Mouse (Mus musculus): Measurements from ENCODE around the gene Morn5. TPM values are rescaled to one million over a fixed set of nuclear protein-coding genes. Genes with fewer than 3 reads are reported as not detected.

Gene Morn5
- polyA plus RNA-seq, 1 experiment from 2014 or later, result 6.8 TPM

DNA sequence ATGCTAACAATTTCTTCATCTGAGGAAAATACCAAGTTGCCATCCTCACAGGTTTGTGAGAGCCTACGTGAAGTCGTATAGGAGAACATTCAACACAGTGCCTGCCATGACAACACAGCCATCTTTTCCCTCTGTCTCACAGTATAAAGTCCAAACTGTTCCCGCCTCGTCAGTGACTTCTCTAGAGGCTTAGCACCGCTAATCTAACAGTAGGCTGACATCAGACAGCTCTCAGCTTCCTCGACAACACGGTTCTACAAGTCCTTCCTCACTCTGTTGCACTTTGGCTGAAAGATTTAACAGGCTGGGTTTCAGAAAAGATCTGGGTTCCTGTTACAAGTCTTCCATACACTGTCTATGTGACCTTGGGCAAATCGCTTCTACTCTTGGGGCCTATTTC, 1.1 kb upstream of the Morn5 start:
- WGBS, result 71% methylated on average over 8 of the region's 8 CpGs
- DNase-seq (ENCODE audit: low spot score) (no peak), ATAC-seq (ENCODE audit: low read depth) (no peak)

DNA sequence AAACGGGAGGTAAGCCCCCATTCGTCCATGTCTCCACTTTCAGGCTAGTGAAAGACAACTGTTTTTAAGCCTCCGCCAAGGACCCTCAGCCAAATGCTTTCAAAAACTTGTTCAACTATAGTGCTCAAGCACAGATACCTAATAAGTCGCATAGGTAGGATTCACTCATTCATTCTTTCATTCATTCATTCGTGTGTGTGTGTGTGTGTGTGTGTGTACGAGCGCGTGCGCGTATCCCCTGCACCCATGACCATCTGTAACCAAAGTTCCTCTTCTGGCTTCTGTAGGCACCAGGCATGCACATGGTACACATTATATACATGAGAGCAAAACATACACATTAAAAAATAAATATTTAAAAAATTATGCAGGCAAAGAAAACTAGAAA, 303 bp downstream of the Morn5 start:
- H3K4me2 ChIP-seq (ENCODE audit: low read depth, low read length), result peak overlapping the region; percentile 69
- peaks cover 9% of the 10 kb centered on the region for H3K4me1 ChIP-seq (ENCODE audit: control insufficient read depth, insufficient read depth, low read length)
- 0 out of 2 replicates have a peak, but pooled peaks cover 1% of the 10 kb centered on the region for H3K36me3 ChIP-seq (ENCODE audit: control insufficient read depth, insufficient read depth, low read length)
- no peaks in the 10 kb centered on the region for H3K27me3 ChIP-seq (replicated peaks; ENCODE audit: control insufficient read depth, insufficient read depth, low read length)
- peak; percentile 9; the same call in 1 of the 2 replicates for ATAC-seq (ENCODE audit: low read depth)
- peak overlapping the region; percentile 85 for H3K4me3 ChIP-seq (ENCODE audit: low read depth, low read length)
- no peak overlapping the region for H3K27ac ChIP-seq (replicated peaks; ENCODE audit: low read depth, low read length)
- H3K9me3 ChIP-seq (ENCODE audit: control insufficient read depth, low read length), result no peaks in the 10 kb centered on the region
- WGBS, result 40% methylated on average over 10 of the region's 10 CpGs
- H3K9ac ChIP-seq (ENCODE audit: low read depth, low read length), result no peak overlapping the region
- no peak for DNase-seq (ENCODE audit: low spot score)

More for the DNA sequence above, 1.1 kb upstream of the Morn5 start:
- Histone ChIP-seq H3K4me1 (ENCODE audit: control insufficient read depth, insufficient read depth, low read length) (peaks cover 9% of the 10 kb centered on the region), H3K9me3 (ENCODE audit: control insufficient read depth, low read length) (no peaks in the 10 kb centered on the region), H3K4me3 (ENCODE audit: low read depth, low read length) (peak overlapping the region; percentile 85), H3K27ac (replicated peaks; ENCODE audit: low read depth, low read length) (no peak overlapping the region), H3K4me2 (ENCODE audit: low read depth, low read length) (peak overlapping the region; percentile 69), H3K27me3 (replicated peaks; ENCODE audit: control insufficient read depth, insufficient read depth, low read length) (no peaks in the 10 kb centered on the region), H3K9ac (ENCODE audit: low read depth, low read length) (peak overlapping the region; percentile 88), H3K36me3 (ENCODE audit: control insufficient read depth, insufficient read depth, low read length) (0 out of 2 replicates have a peak, but pooled peaks cover 13% of the 10 kb centered on the region)

DNA sequence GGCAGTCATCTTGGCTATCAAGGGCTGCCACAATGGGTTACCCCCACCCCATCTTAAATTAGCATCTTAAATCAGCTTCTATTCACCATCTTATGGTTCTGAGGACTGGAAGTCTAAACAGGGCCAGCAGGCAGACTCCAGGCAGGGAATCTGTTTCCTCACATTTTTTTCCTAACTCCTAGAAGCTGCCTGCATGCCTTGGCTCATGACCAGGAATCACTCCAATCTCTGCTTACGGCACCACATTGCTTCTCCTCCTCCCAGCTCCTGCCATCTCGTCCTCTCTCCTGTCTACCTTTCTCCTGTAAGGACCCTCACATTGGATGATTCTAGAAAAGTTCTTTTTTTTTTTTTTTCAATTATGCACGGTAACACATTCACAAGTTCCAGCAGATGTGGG, 4.0 kb downstream of the Morn5 start:
- Histone ChIP-seq H3K9me3 (ENCODE audit: control insufficient read depth, low read length) (no peaks in the 10 kb centered on the region), H3K27me3 (replicated peaks; ENCODE audit: control insufficient read depth, insufficient read depth, low read length) (no peaks in the 10 kb centered on the region), H3K36me3 (ENCODE audit: control insufficient read depth, insufficient read depth, low read length) (no peaks in the 10 kb centered on the region), H3K4me3 (ENCODE audit: low read depth, low read length) (no peak overlapping the region), H3K4me2 (ENCODE audit: low read depth, low read length) (no peak overlapping the region), H3K4me1 (ENCODE audit: control insufficient read depth, insufficient read depth, low read length) (peaks cover 2% of the 10 kb centered on the region), H3K27ac (replicated peaks; ENCODE audit: low read depth, low read length) (no peak overlapping the region), H3K9ac (ENCODE audit: low read depth, low read length) (no peak overlapping the region)
- 55% methylated on average over 3 of the region's 3 CpGs for WGBS
- no peak for ATAC-seq (ENCODE audit: low read depth)
- peak; percentile 50 for DNase-seq (ENCODE audit: low spot score)

DNA sequence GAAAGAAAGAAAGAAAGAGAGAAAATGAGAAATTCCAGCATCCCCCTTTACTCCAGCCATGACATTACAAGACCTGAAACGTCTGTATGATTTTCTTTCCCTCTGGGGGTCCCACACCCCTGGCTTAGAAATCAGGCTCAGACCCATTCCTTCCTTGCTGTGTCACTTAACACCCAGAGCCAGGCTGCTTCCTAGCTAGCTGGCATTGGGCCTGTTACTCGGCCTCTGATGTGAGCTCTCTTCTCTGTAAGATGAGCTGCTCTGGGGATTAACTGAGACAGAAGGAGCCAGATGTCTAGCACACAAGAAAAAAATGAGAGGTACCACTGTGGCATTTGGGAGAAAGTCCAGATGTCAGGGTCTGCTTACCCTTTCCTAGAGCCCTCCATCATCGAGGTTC, 7.0 kb downstream of the Morn5 start:
- WGBS, result 21% methylated on average over 3 of the region's 3 CpGs
- Histone ChIP-seq H3K4me2 (ENCODE audit: low read depth, low read length) (no peak overlapping the region), H3K27ac (replicated peaks; ENCODE audit: low read depth, low read length) (no peak overlapping the region), H3K4me1 (ENCODE audit: control insufficient read depth, insufficient read depth, low read length) (no peaks in the 10 kb centered on the region), H3K27me3 (replicated peaks; ENCODE audit: control insufficient read depth, insufficient read depth, low read length) (no peaks in the 10 kb centered on the region), H3K9ac (ENCODE audit: low read depth, low read length) (no peak overlapping the region), H3K9me3 (ENCODE audit: control insufficient read depth, low read length) (no peaks in the 10 kb centered on the region), H3K4me3 (ENCODE audit: low read depth, low read length) (no peak overlapping the region), H3K36me3 (ENCODE audit: control insufficient read depth, insufficient read depth, low read length) (no peaks in the 10 kb centered on the region)
- DNase-seq (ENCODE audit: low spot score) (peak; percentile 90), ATAC-seq (ENCODE audit: low read depth) (peak; percentile 85)

DNA sequence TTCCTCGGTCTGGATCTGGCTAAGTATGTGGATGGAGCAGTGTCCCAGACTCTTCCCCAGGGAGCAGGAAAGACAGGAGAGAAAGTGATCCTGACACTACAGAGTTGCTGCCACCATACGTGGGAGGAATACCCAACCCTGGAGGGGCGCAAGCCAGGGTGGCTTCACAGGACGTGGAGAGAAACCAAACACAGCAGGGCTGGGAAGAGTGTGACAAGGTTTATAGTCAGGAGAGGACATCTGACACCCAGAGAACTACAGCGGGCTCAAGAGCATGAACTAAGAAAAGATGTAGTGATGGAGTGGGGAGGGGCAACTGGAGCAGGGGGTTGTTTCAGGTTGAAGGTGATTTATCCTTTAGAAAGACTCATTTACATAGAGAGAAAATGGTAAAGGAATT, 12.2 kb downstream of the Morn5 start:
- Histone ChIP-seq H3K4me1 (ENCODE audit: control insufficient read depth, insufficient read depth, low read length) (no peaks in the 10 kb centered on the region), H3K27me3 (replicated peaks; ENCODE audit: control insufficient read depth, insufficient read depth, low read length) (no peaks in the 10 kb centered on the region), H3K9ac (ENCODE audit: low read depth, low read length) (no peak overlapping the region), H3K27ac (replicated peaks; ENCODE audit: low read depth, low read length) (no peak overlapping the region), H3K9me3 (ENCODE audit: control insufficient read depth, low read length) (no peaks in the 10 kb centered on the region), H3K4me3 (ENCODE audit: low read depth, low read length) (no peak overlapping the region), H3K4me2 (ENCODE audit: low read depth, low read length) (no peak overlapping the region), H3K36me3 (ENCODE audit: control insufficient read depth, insufficient read depth, low read length) (no peaks in the 10 kb centered on the region)
- DNase-seq (ENCODE audit: low spot score) (no peak), ATAC-seq (ENCODE audit: low read depth) (no peak)
- 58% methylated on average over 5 of the region's 5 CpGs for WGBS

DNA sequence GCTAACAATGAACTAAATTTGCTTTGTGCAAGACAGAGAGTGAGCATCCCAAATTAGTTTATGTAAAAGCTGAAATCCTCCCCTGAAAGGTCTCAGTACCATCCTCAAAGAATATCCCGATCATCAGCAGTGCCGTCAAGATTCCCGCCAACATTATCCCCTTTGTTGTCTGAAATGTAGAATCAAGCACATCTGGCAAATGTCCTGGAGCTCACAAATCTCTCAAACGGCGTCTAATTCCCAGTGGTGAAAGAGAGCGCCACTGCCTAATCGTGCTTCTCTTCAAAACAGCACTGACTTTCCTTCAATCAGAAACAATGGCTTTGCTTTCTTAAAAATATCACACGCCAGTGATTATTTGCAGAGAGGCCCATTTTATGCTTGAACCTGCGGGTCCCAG, 17.9 kb downstream of the Morn5 start:
- Histone ChIP-seq H3K36me3 (ENCODE audit: control insufficient read depth, insufficient read depth, low read length) (no peaks in the 10 kb centered on the region), H3K9me3 (ENCODE audit: control insufficient read depth, low read length) (no peaks in the 10 kb centered on the region), H3K27me3 (replicated peaks; ENCODE audit: control insufficient read depth, insufficient read depth, low read length) (no peaks in the 10 kb centered on the region), H3K9ac (ENCODE audit: low read depth, low read length) (no peak overlapping the region), H3K4me3 (ENCODE audit: low read depth, low read length) (no peak overlapping the region), H3K4me2 (ENCODE audit: low read depth, low read length) (no peak overlapping the region), H3K27ac (replicated peaks; ENCODE audit: low read depth, low read length) (no peak overlapping the region), H3K4me1 (ENCODE audit: control insufficient read depth, insufficient read depth, low read length) (no peaks in the 10 kb centered on the region)
- peak; percentile 45 for DNase-seq (ENCODE audit: low spot score)
- ATAC-seq (ENCODE audit: low read depth), result no peak
- WGBS, result 34% methylated on average over 9 of the region's 9 CpGs

DNA sequence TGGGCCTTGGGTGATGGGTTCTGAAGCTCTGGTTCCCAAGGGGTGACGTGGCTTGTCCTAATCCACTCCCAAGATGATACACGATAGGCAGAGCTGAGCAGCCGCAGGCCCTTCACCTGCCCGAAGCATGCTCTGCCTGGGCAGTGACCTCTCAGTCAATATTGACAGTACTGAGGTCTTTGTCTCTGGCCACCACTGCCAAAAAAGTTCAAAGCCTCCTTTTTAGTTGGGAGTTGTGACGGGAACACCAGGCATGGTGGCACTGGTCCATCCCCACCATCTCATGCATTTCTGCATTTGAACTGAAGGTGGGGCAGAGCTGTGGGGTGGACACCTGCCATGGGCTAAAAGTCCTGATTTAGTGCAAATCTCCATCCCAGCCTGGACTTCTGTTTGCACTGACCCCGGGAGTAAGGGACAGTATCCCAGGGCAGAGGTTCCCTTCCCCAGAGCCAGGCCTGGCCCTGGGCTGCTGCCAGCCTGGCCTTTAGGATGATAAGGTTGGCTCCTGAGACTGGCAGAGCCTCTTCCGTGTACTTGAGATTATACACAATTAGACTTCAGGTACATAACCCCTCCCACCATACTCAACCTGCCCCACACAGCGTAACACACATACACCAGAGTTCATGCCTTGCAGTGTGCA, 22.5 kb downstream of the Morn5 start:
- Histone ChIP-seq H3K36me3 (ENCODE audit: control insufficient read depth, insufficient read depth, low read length) (no peaks in the 10 kb centered on the region), H3K9me3 (ENCODE audit: control insufficient read depth, low read length) (no peaks in the 10 kb centered on the region), H3K4me1 (ENCODE audit: control insufficient read depth, insufficient read depth, low read length) (no peaks in the 10 kb centered on the region), H3K27ac (replicated peaks; ENCODE audit: low read depth, low read length) (no peak overlapping the region), H3K4me2 (ENCODE audit: low read depth, low read length) (no peak overlapping the region), H3K4me3 (ENCODE audit: low read depth, low read length) (no peak overlapping the region), H3K27me3 (replicated peaks; ENCODE audit: control insufficient read depth, insufficient read depth, low read length) (no peaks in the 10 kb centered on the region), H3K9ac (ENCODE audit: low read depth, low read length) (no peak overlapping the region)
- DNase-seq (ENCODE audit: low spot score) (no peak), ATAC-seq (ENCODE audit: low read depth) (no peak)
- WGBS, result 77% methylated on average over 8 of the region's 8 CpGs

DNA sequence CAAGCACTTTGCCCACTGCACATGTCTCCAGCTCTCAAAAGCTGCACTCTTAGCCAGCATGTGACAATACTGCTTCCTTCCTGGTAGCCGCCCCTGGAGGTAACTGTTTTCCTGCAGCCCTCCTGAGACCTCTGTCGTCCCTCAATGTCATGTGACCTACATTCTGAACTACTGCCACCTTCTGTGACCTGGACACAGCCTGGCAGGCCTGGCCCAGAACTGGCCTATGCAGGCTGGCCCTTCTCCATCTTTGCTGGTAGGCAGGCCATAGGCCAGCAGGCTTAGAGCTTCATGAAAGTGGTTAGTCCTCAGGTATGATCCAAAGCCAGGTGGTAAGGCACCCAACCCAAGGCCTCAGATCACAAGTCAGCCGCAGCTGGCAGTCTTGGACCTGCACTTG, 24.5 kb downstream of the Morn5 start:
- H3K4me2 ChIP-seq (ENCODE audit: low read depth, low read length), result no peak overlapping the region
- DNase-seq (ENCODE audit: low spot score), result no peak
- H3K27me3 ChIP-seq (replicated peaks; ENCODE audit: control insufficient read depth, insufficient read depth, low read length), result no peaks in the 10 kb centered on the region
- WGBS, result 45% methylated on average over 3 of the region's 3 CpGs
- no peak for ATAC-seq (ENCODE audit: low read depth)
- no peaks in the 10 kb centered on the region for H3K36me3 ChIP-seq (ENCODE audit: control insufficient read depth, insufficient read depth, low read length)
- no peak overlapping the region for H3K9ac ChIP-seq (ENCODE audit: low read depth, low read length)
- H3K9me3 ChIP-seq (ENCODE audit: control insufficient read depth, low read length), result no peaks in the 10 kb centered on the region
- H3K27ac ChIP-seq (replicated peaks; ENCODE audit: low read depth, low read length), result no peak overlapping the region
- H3K4me1 ChIP-seq (ENCODE audit: control insufficient read depth, insufficient read depth, low read length), result peaks cover 15% of the 10 kb centered on the region
- H3K4me3 ChIP-seq (ENCODE audit: low read depth, low read length), result no peak overlapping the region

DNA sequence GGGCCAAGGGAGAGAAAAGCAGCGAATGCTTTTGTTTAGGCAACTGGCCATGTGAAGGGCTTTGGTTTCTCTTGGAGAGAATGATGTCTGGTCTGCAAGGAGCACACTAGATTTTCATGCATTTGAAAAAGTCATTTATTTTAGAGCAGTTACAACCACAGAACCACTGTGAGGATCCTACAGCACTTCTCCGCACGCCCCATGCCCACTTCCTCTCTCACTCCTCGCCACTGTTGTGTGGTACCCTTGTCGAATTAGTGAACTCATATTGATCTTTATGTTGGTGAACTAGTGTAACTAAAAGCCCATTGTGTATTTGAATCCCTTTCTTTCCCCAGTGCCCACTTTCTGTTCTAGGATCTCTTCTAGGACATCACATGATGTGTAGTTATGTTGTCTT, 26.0 kb downstream of the Morn5 start:
- Histone ChIP-seq H3K27ac (replicated peaks; ENCODE audit: low read depth, low read length) (no peak overlapping the region), H3K4me1 (ENCODE audit: control insufficient read depth, insufficient read depth, low read length) (peaks cover 19% of the 10 kb centered on the region), H3K27me3 (replicated peaks; ENCODE audit: control insufficient read depth, insufficient read depth, low read length) (no peaks in the 10 kb centered on the region), H3K4me3 (ENCODE audit: low read depth, low read length) (no peak overlapping the region), H3K4me2 (ENCODE audit: low read depth, low read length) (no peak overlapping the region), H3K9ac (ENCODE audit: low read depth, low read length) (no peak overlapping the region), H3K36me3 (ENCODE audit: control insufficient read depth, insufficient read depth, low read length) (no peaks in the 10 kb centered on the region), H3K9me3 (ENCODE audit: control insufficient read depth, low read length) (no peaks in the 10 kb centered on the region)
- DNase-seq (ENCODE audit: low spot score) (no peak), ATAC-seq (ENCODE audit: low read depth) (no peak)
- 89% methylated on average over 5 of the region's 5 CpGs for WGBS
